Mouse (Mus musculus) kidney, adult 9 months (tissue): ENCODE results near the gene Rnf185.

Source experiments
- DNase-seq: peaks from one replicate; pipeline ENCODE4 v3.0.0; 2022

The Rnf185 gene

DNA sequence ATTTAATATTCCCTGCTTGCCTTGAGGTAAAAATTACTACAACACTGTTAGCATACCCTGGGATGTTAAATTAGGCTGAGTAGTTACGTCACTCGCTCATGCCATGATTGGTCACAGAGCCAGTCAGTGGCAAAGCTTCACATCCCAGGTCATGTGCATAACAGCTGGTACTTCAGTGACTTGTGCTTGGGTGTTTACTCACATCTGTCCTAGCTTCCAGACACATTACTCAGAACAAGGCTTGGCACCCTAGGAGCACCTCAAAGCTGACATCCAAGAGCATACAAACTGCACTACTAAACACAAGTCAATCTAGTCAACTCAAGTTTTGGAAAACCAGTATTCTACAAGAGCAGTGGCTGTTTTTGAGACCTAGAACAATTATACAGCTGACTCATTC, 9.1 kb downstream of the Rnf185 start:
- no peak for DNase-seq

DNA sequence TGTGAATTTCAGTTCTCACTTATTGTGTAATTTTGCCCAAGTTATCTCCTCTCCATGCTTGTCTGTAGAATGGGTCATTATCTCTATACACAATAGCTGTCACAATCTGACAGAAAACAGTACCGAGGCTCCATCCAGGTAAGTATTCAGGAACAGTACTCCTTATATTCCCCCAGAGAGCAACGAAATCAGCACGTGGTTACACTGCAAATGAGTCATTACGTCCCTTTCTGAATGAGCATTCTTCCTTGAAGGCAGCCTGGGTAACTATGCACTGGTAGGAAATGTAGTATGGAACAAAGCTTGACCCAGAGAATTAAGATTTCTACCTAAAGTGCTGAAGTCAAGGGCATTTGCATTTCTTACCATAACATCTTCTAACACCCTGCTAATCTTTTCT, 9.5 kb downstream of the Rnf185 start:
- no peak for DNase-seq

DNA sequence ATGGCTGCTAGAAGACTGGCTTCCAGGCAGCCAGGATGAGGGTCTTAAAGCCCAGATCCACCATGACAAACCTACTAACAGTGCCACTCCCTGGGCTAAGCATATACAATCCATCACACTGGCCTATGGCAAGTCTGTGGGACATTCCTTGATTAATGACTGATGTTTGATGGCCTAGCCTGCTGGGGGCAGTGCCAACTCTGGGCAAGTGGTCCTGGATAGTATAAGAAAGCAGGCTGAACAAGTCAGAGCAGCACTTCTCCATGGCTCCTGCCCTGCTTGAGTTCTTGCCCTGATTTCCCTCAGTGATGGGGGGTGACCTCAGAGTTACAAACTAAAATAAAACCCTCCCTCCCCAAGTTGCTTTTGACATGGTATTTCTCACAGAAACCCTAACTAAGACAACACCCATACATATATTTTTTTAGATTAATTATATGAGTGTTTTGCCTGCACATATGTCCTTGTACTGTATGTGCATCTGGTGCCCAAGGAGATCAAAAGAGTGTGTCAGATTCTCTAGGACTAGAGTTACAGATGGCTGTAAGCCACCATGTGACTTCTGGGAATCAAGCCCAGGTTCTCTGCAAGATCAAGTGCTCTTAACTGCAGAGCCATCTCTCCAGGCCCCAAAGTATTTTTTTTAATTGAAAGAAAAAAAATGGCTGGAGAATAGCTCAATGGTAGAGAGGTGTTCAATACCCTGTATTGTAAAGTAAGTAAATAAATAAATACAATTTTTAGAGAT, 10.3 kb downstream of the Rnf185 start:
- DNase-seq, result peak; percentile 41

DNA sequence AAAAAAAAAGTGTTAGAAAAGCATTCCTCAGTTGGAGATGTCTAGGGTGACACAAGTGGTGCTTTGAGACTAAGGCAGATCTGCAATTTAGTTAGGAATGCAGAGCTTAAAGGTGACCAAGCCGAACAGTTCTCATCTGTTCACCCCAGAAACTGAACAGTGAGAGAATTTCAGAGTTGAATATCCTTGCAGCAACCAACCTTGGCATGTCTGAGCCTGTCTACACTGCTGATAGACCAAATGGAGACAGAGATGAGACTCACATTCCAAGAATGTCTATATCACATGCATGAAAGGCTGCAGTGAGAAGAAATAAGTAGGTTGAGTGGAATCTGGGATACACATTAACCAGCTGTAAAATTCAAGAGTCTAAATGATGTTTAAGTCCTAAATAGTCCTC, 14.5 kb downstream of the Rnf185 start:
- no peak for DNase-seq

DNA sequence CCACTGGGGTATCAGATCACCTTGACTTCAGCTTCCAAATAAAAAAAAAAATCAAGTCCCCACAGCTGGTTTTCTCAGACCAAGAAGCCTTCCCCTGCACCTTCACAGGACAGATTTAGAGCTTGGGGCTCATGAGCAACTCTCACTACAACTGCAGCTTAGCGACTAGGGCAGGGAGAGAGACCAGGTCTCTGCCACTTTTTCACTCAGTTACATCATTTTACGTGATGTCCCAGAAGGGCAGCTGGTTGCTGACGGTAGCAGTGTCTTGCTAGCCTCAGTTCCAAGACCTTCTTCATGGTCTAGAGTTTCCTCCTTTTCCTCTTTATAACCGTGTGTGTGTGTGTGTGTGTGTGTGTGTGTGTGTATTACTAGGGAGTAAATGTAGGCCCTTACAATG, 18.4 kb downstream of the Rnf185 start:
- DNase-seq, result no peak

DNA sequence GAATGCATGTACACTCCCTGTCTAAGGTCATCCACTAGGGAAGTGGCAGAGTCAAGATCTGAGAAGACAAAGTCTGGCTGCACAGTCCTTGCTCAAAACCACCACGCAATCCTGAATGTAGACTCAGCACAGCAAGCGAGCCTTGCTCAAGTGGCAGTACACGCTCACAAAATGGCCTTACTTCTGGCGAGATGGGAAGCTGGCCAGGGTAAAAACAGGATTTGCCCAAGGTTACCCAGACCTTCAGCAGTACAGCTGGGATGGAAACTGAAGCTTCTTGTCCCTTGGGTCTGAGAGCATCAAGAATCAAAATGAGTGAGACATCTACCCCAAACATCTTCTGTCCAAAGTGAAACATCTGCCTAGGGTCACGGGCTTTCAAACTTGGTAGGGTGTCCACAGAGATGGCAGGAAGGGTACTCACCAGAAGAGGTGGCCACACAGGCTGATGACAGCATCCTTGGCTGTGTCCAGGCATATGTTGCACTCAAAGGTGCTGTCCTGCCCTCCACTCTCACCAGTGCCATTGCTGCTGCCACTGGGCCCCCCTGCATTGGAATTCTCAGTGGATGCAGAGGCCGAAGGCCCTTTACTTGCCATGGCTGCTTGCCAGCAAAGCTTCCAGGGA, 20.1 kb downstream of the Rnf185 start:
- no peak for DNase-seq

DNA sequence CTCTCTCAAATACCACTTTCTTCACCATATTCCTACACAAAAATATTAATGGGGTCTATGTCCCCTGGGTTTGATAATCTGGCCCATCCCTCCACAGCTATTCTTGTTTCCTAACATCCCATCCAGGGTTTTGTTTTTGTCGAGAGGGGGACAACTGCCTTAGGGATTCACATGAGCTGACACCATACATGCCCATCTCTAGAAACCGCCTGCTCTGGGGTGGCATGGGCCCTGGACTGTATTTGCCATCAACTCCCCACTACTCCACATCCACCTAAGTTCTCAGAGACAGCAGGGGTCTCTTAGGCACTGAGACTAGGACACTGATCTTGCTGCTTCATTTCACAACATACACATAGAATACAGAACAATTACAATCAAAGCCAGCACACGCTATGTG, 20.6 kb downstream of the Rnf185 start:
- no peak for DNase-seq

DNA sequence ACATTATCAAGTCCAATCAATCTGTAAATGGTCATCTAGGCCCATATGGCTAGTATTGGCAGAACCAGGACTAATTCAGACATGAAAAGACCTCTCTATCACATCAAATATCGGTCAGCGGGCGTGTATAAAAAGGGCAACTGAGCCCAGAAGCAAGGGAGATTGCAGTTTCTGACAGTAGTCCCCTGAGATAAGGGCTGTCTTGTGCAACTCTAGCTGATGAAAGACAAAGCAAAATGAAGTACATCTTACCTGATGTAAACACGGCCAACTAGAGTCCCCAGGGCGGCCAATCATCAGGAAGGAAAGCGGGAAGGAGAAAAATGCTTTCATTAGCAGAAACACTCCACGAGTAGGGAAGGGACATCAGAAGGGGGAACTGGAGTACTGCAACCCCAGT, 23.5 kb downstream of the Rnf185 start:
- no peak for DNase-seq

DNA sequence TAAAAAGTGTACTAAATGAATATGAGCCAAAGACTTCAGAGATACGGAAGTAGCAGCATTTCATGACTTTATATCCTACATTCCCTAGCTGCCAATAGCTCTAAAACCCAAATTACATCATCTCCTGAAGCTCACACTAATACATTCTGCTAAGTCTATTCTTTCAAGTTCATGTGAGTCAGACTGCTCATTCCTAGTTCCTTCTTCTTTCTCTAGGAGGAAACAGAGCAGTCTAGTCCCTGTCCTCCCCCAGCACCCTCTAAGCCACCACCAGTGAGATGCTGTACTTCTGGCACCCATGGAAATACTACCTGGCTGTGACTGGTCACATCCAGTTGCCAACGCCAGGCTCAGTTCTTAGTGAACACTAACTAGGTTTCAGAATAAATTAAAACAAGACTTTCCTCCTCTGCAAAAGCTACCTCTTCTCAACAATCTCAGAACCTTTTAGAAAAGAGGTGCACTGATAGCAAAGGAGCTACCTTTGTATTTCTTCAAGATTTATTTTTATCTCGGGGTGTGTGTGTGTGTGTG, 24.4 kb downstream of the Rnf185 start:
- peak; percentile 42 for DNase-seq

DNA sequence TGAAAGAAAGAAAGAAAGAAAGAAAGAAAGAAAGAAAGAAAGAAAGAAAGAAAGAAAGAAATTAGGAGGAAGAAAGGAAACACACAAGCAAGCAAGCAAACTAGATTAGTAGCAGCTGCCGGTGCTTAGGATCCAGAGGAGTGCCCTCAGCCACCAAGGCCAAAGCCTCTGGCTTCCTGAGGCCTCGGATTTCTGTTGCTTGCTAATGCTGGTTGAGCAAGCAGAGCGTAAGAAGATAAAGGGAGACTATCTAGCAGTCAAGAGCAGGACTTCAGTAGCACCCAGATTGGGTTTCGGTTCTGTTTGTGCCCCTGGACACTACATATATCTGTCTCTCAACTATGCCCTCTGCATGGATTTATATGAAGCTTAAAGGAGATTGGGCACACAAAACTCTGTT, 29.9 kb downstream of the Rnf185 start:
- no peak for DNase-seq

DNA sequence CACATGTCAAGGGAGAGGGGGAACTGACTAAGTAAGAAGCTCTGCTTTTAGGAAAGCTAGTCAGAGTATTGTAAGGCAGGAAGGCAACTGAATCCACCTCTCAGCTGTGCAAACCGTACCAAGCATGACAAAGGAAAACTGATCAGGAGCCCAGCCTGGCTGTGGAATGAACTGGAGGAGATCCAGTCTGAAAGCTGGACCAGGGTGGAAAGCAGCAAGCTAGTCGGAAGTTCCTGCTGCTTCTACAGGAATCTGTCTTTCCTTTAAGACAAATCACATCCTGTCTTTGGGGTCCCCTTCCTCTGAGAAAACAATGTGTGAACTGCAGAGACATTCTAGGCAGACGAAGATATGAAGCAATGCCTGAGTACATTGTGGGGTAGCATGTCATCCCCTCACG, 33.4 kb downstream of the Rnf185 start:
- peak; percentile 58 for DNase-seq

DNA sequence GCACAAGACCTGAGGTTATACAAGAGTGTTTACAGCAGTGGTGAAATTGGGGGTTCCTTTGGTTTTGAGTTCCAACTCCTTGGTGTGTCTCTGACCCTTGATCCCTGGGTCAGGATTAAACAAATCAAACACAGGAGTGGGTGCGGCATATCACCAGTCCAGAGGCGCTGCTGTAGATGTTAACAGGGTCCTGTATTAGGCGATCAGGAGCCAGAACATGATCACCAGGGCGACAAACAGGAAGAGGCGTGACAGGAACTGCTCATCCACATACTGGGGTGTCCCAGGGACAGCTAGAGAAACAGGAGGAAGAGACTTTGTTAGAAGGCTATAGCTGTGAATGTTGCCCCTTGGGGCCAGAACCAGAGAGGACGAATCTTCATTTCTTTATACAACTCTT, 34.4 kb downstream of the Rnf185 start:
- peak; percentile 27 for DNase-seq

DNA sequence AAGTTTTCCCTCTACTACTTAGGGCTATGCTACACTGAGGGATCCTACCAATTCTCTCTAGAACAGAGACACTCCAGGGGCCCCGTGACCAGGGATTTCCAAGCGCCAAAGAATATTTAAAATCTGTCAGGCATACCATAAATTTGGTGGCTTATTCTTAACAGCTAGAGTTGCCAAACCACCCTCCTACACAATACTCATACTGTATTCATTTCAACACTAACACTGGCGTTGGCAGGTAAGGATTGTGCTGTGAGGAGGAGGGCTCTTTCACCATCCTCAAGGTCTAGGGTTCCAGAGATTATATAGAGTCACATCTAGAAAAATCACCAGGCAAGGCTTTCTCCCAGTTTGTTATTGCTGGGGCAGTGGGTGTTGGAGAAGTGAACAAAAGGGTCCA, 35.8 kb downstream of the Rnf185 start:
- DNase-seq, result no peak

DNA sequence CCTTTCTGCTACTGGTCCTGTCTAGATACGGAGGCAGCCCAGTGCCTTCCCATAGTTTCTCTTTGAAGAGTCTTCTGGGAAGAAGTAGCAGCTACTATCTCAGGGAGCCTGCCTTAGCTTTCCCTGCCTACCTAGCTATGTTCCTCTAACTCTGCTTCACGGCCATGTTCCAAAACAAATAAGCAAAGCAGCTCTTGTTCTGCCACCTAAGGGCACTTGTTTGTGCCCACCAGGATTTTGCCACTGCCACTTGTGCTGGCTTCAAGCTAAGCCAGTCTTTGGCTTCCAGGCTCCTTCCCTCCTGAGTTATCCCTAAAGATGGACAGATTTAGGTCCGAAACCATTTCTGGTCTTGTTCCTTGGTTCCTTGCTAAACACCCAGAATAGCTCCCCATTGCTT, 40.1 kb downstream of the Rnf185 start:
- DNase-seq, result no peak

DNA sequence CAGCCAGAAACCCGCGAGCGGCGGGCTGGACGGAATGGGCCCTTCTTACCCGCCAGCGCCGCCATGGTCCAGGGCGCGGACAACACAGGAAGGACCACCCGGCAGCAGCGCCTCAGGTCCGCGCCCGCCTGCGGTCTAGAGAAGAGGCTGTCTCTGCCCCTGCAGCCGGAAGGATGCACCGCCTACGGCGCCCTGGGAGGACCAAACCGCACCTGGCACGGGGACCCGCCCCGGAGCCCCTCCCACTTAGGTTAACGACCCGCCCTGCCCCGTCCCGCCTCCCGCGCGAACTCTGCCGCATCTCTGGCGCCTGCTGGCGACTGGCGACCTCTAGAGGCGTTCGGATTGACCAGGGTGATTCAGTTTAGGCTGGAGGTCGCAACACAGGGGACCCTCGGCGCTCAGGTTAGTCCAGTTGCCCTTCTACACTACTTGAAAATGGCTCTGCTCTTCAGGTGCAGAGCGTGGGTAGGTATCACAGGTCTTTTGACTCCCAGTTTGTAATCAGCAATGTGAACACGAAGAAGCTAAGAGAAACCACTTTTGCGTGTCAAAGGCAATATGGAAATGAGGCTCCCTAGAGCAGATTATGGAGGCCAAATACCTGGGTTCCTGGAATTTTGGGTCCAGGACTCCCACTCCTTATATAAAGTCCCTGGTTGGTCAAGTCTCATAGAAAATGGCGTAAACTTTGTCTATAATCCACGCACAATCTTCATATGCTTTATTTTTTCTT, 43.0 kb downstream of the Rnf185 start, which contains the start of gene Limk2:
Gene Limk2, minus strand, starts transcription at position 193 of the 736 bp plus-strand sequence.
- DNase-seq, result peak; percentile 92

DNA sequence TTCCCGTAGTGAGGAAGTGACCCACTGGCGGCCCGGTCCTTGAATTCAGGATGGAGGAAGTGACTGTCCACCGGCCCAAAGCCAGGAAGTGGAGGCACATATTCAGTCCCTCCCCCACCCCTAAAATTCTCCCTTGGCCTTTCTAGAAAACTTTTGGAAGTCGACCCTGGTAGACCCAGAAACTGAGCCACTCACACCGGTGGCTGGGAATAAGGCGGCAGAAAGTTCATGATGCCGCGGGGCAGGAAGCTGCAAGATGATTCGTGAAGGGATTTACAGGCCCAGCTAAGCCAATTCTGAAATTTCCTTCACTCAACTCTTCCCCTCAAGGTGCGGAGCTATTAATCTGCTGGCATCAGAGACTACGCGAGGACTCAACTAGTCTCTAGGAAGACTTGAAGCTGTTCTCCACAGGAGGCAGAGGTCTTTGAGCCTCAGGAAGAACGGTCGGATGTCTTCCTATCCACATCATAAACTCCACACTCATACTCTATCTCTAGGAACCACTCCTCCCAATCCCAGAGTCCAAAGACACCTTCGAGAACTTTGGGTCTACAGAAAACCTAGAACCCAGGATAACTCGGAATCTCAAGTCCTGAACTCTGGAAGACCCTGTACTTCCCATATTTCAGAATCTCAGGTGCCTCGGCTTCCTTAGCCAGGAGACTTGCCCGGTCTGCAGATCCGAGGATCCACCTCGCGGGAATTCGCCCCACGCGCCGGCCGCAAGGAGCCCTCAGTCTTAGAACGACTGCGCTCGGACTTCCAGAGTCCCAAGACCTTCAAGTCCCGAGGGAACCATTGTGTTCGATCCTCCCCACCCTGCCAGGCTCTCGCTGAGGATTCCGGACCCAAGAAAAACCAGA, 43.8 kb downstream of the Rnf185 start:
- DNase-seq, result peak; percentile 39

DNA sequence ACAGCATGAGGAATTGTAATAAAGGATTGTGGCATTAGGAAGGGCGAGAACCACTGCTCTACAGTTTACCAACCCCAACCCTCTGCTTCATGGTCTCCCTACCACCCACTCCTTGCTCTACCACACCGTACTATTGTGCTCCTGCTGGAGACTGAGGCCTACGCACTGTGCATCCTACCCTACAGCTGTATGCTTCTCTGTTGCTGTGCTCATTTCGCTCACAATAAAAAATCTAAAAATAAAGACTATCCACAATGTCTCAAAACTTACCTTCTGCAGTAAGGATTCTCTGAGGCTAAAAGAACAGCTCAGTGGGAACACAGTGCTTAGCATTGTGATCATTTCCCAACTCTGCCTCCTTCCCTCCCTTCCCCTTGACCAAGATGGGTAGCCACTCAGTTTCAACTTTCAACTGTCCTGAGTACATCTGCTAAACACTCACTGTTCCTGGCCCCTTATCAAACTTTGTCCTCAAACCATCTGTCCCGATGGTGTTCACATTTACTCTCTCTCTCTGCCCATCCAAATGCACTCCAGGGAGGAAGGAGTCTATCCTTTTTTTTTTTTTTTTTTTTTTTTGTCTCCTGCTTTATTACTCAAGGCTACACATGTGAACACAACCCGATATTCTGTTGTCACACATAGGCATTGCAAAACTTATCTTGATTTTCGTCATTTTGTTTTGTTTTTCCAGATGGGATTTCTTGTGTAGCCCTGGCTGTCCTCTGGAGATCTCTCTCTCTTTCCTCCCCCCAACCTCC, 47.7 kb downstream of the Rnf185 start:
- DNase-seq, result no peak

DNA sequence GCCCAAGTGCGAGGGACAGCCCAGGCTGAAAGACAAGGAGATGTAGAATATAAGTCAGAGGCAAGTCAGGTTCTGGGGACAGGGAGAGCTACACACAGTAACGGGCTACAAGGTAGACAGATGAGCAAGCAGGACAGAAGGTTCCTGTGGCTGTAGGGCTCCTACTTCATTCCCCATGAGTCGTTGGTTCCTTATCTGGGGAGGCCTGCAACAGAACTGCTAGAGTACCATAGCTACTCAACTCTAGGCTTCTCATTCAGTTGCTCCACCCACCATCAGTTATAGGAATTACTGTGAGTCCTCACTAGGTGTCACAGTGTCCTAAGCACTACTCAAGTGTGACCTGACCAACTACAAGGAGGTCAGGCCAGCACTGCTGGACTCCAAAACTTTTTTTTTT, 49.1 kb downstream of the Rnf185 start:
- no peak for DNase-seq

DNA sequence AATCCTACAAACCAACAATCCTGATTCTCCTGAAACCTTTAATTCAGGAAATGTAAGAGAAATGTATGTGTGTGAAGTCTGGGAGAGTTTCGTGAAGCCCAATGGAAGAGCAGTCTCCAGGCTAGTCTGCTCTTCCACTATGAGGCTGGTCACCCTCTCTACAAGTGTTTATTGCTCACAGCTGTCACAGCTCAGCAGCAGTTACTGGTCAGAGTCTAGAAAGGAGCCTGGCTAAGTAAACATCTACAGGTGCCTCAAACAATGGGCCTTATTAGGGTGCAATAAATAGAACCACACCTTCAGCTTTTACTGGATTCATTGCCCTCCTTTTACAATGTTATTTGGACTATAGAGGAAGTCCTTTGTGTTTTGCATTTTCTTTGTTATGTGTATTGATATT, 53.8 kb downstream of the Rnf185 start:
- no peak for DNase-seq

DNA sequence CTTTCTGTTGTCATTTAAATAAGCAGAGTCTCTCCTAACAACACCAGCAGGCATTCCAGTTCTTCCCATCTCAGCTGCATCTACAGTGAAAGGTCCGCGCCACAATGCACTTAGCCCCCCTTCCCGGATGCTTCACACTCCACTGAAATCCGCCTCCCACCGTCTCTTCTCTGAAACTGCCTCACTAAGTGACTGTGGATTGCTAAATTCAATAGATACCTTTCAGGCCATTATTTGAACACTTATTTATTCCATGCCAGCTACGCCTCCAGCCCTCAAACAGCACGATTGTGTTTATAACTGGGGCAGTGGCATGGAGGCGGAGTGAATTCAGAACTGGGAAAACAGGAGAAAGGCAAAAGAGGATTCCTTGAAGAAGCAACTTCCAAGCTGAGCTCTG, 55.6 kb downstream of the Rnf185 start:
- DNase-seq, result no peak

DNA sequence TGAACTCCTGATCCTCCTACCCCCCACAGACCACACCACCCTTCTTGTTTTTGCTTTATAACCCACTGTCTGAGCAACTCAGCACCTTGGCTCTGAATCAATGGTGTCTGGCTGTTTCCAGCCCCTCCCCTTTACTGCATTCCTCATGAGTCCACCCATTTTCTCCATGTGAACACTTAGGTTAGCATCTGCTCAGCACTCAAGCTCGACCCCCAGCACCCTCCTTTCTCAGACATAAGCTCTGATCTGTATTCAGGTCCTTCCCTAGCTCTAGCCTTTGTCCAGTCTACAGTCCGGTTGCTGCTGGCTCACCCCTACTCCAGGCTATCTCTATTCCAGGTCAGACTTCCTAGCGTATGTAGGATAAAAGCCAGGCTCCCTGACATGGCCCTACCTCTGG, 56.1 kb downstream of the Rnf185 start:
- no peak for DNase-seq

DNA sequence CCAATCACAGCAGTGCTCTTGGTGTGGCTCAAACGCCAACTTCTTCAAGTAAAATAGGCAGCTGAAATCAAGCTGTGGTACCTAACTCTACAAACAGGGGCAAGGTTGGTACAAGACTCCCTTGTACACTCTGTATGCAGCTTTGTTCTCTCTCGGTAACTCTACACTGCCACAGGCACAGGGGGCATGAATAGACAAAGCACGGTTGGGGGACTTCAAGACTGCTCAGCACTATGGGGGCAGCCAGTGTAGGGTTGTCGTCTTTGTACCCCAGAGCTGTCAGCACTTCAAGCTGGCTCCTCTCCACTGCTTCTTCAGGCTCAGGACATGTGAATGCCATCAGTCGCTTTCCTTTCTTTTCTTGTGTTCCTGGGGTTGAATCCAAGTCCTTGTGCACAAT, 57.6 kb downstream of the Rnf185 start:
- DNase-seq, result no peak
